14 mouse cellular contexts compared by ENCODE assay signal in the genomic region with DNA sequence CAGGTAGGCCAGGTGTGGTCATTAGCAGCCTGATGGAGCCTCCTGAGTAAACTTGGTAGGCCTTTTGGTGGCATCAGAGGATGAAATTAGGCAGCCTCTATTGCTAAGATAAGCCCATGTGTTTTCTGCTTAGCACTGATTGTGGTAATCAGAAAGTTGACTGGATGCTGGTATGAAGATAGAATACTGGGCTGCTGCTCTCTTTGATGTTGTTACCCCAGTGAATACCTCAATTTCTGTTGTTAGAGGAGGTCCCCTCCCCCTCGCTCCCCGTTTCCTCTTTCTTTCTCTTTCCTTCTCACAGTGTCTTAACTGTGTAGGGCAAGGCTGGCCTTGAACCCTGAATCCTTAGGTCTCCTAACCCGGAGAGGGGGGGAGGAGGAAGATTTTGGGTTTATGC. TPM values are rescaled to one million over a fixed set of nuclear protein-coding genes. Genes with fewer than 3 reads are reported as not detected.
DNase-seq lines count a peak whose midpoint lies in the region; ATAC-seq and TF ChIP-seq lines count a peak whose summit lies in the region.
"Had no signal": no experiment of that assay in that cellular context is flagged by ENCODE, and none has a peak within 500 bp of the region (broad histone marks: within the 10 kb centered on the region; RNA-seq: fewer than 3 reads in every experiment).

No protein-coding gene starts in this region.

- TF ChIP-seq CTCF in heart, postnatal 0 days (IDR thresholded peaks at IDR 0.05; ENCODE audit: low read depth) = no peak
- no peak for TF ChIP-seq CTCF in liver, postnatal 0 days (IDR thresholded peaks at IDR 0.05; ENCODE audit: low read depth)
- no peak for TF ChIP-seq CTCF in cerebellum, adult 2 months (IDR thresholded peaks at IDR 0.05; ENCODE audit: borderline replicate concordance, insufficient read depth, low read depth, low read length)

- H3K27ac ChIP-seq in heart, postnatal 0 days (ENCODE audit: low read depth) = no peak overlapping the region
- no peak overlapping the region for H3K27ac ChIP-seq in liver, postnatal 0 days (ENCODE audit: low read depth)
- no peak overlapping the region for H3K27ac ChIP-seq in cerebellum, adult 2 months (ENCODE audit: insufficient read depth, low read length)

- peaks cover 11% of the 10 kb centered on the region for H3K4me1 ChIP-seq in heart, postnatal 0 days (ENCODE audit: control insufficient read depth, insufficient read depth)
- H3K4me1 ChIP-seq in liver, postnatal 0 days (ENCODE audit: insufficient read depth) = peaks cover 7% of the 10 kb centered on the region
- H3K4me1 ChIP-seq in cerebellum, adult 2 months (ENCODE audit: control insufficient read depth, insufficient read depth, low read length) = no peaks in the 10 kb centered on the region; the same call in 1 of the 2 replicates

- ATAC-seq in heart, postnatal 0 days (ENCODE audit: insufficient read depth, low read depth) = no peak
- ATAC-seq in erythroblast, adult 5-6 weeks (replicated peaks; ENCODE audit: low FRiP score, poor library complexity, severe bottlenecking) = 0 out of 2 replicates have a peak, but pooled peaks have one; percentile 32
- no peak for ATAC-seq in liver, postnatal 0 days

- no peak overlapping the region for H3K4me2 ChIP-seq in heart, postnatal 0 days (ENCODE audit: low read depth, low read length)
- H3K4me2 ChIP-seq in liver, postnatal 0 days (ENCODE audit: low read depth, low read length) = no peak overlapping the region
- H3K4me2 ChIP-seq: lung, embryonic 14.5 days had no signal

- no peak for DNase-seq in heart, postnatal 0 days (ENCODE audit: low spot score)
- no peak for DNase-seq in heart, adult 11 months
- peak; percentile 40 for DNase-seq in CD4-positive, CD25-positive, alpha-beta regulatory T cell, adult 2 months (ENCODE audit: low read depth, low spot score)
- DNase-seq in liver, postnatal 0 days = no peak
- DNase-seq in left cerebral cortex, postnatal 14 days (ENCODE audit: low spot score in 2 of 2) = no peak
- no peak for DNase-seq in frontal cortex, postnatal 36 days (ENCODE audit: low spot score in 2 of 2)
- no peak for DNase-seq in cerebellum, adult 2 months
- DNase-seq: cerebellum, adult 11-12 months; gastrocnemius, postnatal 36 days; heart, postnatal 14 days; lung, embryonic 14.5 days had no signal

- H3K9ac ChIP-seq in heart, postnatal 0 days (replicated peaks; ENCODE audit: low read depth, low read length) = 0 out of 2 replicates have a peak overlapping the region, but pooled peaks have one; percentile 6
- H3K9ac ChIP-seq in liver, postnatal 0 days (replicated peaks) = no peak overlapping the region
- H3K9ac ChIP-seq: lung, embryonic 14.5 days had no signal

- intact Hi-C loops in left cerebral cortex, postnatal 14 days (cut with DNase I) = no loop called here

- TF ChIP-seq EP300 in heart, postnatal 0 days (IDR thresholded peaks at IDR 0.05; ENCODE audit: low read depth) = no peak
- TF ChIP-seq EP300 in liver, postnatal 0 days (IDR thresholded peaks at IDR 0.05; ENCODE audit: low read depth) = peak; percentile 52; the same call in 1 of the 2 replicates

- WGBS in heart, postnatal 0 days = 73% methylated on average over 3 of the region's 3 CpGs
- 61% methylated on average over 3 of the region's 3 CpGs for WGBS in liver, postnatal 0 days (ENCODE audit: insufficient replicate concordance)
- WGBS in cerebellum, adult 2 months = 90% methylated on average over 3 of the region's 3 CpGs

- H3K27me3 ChIP-seq in heart, postnatal 0 days (ENCODE audit: control insufficient read depth, insufficient read depth, low read length) = no peaks in the 10 kb centered on the region
- no peaks in the 10 kb centered on the region for H3K27me3 ChIP-seq in liver, postnatal 0 days (ENCODE audit: insufficient read depth, low read length)
- no peaks in the 10 kb centered on the region for H3K27me3 ChIP-seq in cerebellum, adult 2 months (ENCODE audit: control insufficient read depth, insufficient read depth, low read length)
- H3K27me3 ChIP-seq: megakaryocyte, embryonic 14.5 days had no signal

- no peak overlapping the region for H3K4me3 ChIP-seq in heart, postnatal 0 days (ENCODE audit: low read depth, low read length)
- no peak overlapping the region for H3K4me3 ChIP-seq in liver, postnatal 0 days (ENCODE audit: low read depth, low read length)
- H3K4me3 ChIP-seq in cerebellum, adult 2 months (replicated peaks; ENCODE audit: insufficient read depth, low read depth, low read length) = no peak overlapping the region
- H3K4me3 ChIP-seq: megakaryocyte, embryonic 14.5 days; myocyte had no signal

- H3K9me3 ChIP-seq in heart, postnatal 0 days (replicated peaks; ENCODE audit: control insufficient read depth, low read length) = no peaks in the 10 kb centered on the region
- no peaks in the 10 kb centered on the region for H3K9me3 ChIP-seq in liver, postnatal 0 days (ENCODE audit: low read length)
- H3K9me3 ChIP-seq: megakaryocyte, embryonic 14.5 days had no signal

- TF ChIP-seq POLR2A in cerebellum, adult 2 months (IDR thresholded peaks at IDR 0.05; ENCODE audit: borderline replicate concordance, insufficient read depth, low read length) = no peak

- no peaks in the 10 kb centered on the region for H3K36me3 ChIP-seq in heart, postnatal 0 days (replicated peaks; ENCODE audit: control insufficient read depth, insufficient read depth, low read length)
- peaks cover 3% of the 10 kb centered on the region; the same call in 1 of the 2 replicates for H3K36me3 ChIP-seq in liver, postnatal 0 days (replicated peaks; ENCODE audit: insufficient read depth, low read length)

RNA-seq across cellular contexts. Expression of a gene that starts 11.5 kb away (rescaled TPM):
- 34.7 and 37.3 TPM in 2 replicates for total RNA-seq in heart, postnatal 0 days (2014; rRNA removed; ENCODE audit: low replicate concordance)
- polyA plus RNA-seq in heart, postnatal 0 days (2015; fragmentation: Nextera tagmentation; extraction: Ambion mirVana) = 53.6 and 58.4 TPM in 2 replicates
- 12.5 and 15.2 TPM in 2 replicates for total RNA-seq in erythroblast, adult 5-6 weeks (2015; ENCODE audit: low replicate concordance)
- total RNA-seq in erythroblast, adult 5-6 weeks (2017; ENCODE audit: low replicate concordance) = 14.2 and 16.5 TPM in 2 replicates
- polyA plus RNA-seq in liver, postnatal 0 days (2015; fragmentation: Nextera tagmentation; extraction: Ambion mirVana) = 19.1 and 23.5 TPM in 2 replicates
- total RNA-seq in left cerebral cortex, postnatal 14 days (2021) = 10 to 100 TPM; 69.8 to 78.8 TPM
- polyA plus RNA-seq in cerebellum, adult 2 months (2012; rRNA removed) = 81.0 and 81.1 TPM in 2 replicates

RNA-seq across cellular contexts. Expression of a gene that starts 32.4 kb away (rescaled TPM):
- total RNA-seq in heart, postnatal 0 days (2014; rRNA removed; ENCODE audit: low replicate concordance) = 34.3 and 39.7 TPM in 2 replicates
- 15.5 and 15.6 TPM in 2 replicates for polyA plus RNA-seq in heart, postnatal 0 days (2015; fragmentation: Nextera tagmentation; extraction: Ambion mirVana)
- total RNA-seq in erythroblast, adult 5-6 weeks (2015; ENCODE audit: low replicate concordance) = 1.7 and 8.8 TPM in 2 replicates
- 1.4 and 5.1 TPM in 2 replicates for total RNA-seq in erythroblast, adult 5-6 weeks (2017; ENCODE audit: low replicate concordance)
- 11.3 and 13.7 TPM in 2 replicates for polyA plus RNA-seq in liver, postnatal 0 days (2015; fragmentation: Nextera tagmentation; extraction: Ambion mirVana)
- 10 to 100 TPM; 24.3 to 26.2 TPM for total RNA-seq in left cerebral cortex, postnatal 14 days (2021)
- polyA plus RNA-seq in cerebellum, adult 2 months (2012; rRNA removed) = 37.5 and 39.5 TPM in 2 replicates

RNA-seq across cellular contexts. Expression of a gene that starts 45.5 kb away (rescaled TPM):
- 78.3 and 95.8 TPM in 2 replicates for total RNA-seq in heart, postnatal 0 days (2014; rRNA removed; ENCODE audit: low replicate concordance)
- 56.8 and 61.1 TPM in 2 replicates for polyA plus RNA-seq in heart, postnatal 0 days (2015; fragmentation: Nextera tagmentation; extraction: Ambion mirVana)
- total RNA-seq in erythroblast, adult 5-6 weeks (2015; ENCODE audit: low replicate concordance) = 40.5 and 46.4 TPM in 2 replicates
- 72.2 and 100 TPM in 2 replicates for total RNA-seq in erythroblast, adult 5-6 weeks (2017; ENCODE audit: low replicate concordance)
- polyA plus RNA-seq in liver, postnatal 0 days (2015; fragmentation: Nextera tagmentation; extraction: Ambion mirVana) = 29.5 and 35.2 TPM in 2 replicates
- 10 to 100 TPM; 55.8 to 65.8 TPM for total RNA-seq in left cerebral cortex, postnatal 14 days (2021)
- polyA plus RNA-seq in cerebellum, adult 2 months (2012; rRNA removed) = 66.9 and 68.6 TPM in 2 replicates

RNA-seq across cellular contexts. Expression of a gene that starts 58.7 kb away (rescaled TPM):
- 44.0 and 84.8 TPM in 2 replicates for total RNA-seq in heart, postnatal 0 days (2014; rRNA removed; ENCODE audit: low replicate concordance)
- polyA plus RNA-seq in heart, postnatal 0 days (2015; fragmentation: Nextera tagmentation; extraction: Ambion mirVana) = 45.0 and 46.5 TPM in 2 replicates
- total RNA-seq in erythroblast, adult 5-6 weeks (2015; ENCODE audit: low replicate concordance) = 10.6 and 17.1 TPM in 2 replicates
- total RNA-seq in erythroblast, adult 5-6 weeks (2017; ENCODE audit: low replicate concordance) = 11.7 and 14.5 TPM in 2 replicates
- 12.8 and 14.4 TPM in 2 replicates for polyA plus RNA-seq in liver, postnatal 0 days (2015; fragmentation: Nextera tagmentation; extraction: Ambion mirVana)
- total RNA-seq in left cerebral cortex, postnatal 14 days (2021) = 10 to 100 TPM; 56.2 to 56.5 TPM
- polyA plus RNA-seq in cerebellum, adult 2 months (2012; rRNA removed) = 67.7 and 70.3 TPM in 2 replicates
